ENCODE assay signal across 25 mouse cellular contexts in genomic region chr19:29482637-29483036, GRCm38 (mm10). TPM values are rescaled to one million over a fixed set of nuclear protein-coding genes. Genes with fewer than 3 reads are reported as not detected.
DNase-seq lines count a peak whose midpoint lies in the region; ATAC-seq and TF ChIP-seq lines count a peak whose summit lies in the region.
"Had no signal": no experiment of that assay in that cellular context is flagged by ENCODE, and none has a peak within 500 bp of the region (broad histone marks: within the 10 kb centered on the region; RNA-seq: fewer than 3 reads in every experiment).

No protein-coding gene starts in this region.

- no peaks in the 10 kb centered on the region for H3K79me2 ChIP-seq in MEL (ENCODE audit: control insufficient read depth, insufficient read depth, low read length, poor library complexity)

- H3K9me3 ChIP-seq in forebrain, embryonic 10.5 days, result no peaks in the 10 kb centered on the region
- H3K9me3 ChIP-seq in forebrain, postnatal 0 days (ENCODE audit: low read length), result no peaks in the 10 kb centered on the region
- H3K9me3 ChIP-seq in megakaryocyte, embryonic 14.5 days, result no peaks in the 10 kb centered on the region
- no peaks in the 10 kb centered on the region for H3K9me3 ChIP-seq in MEL (replicated peaks; ENCODE audit: insufficient read depth, low read length)
- H3K9me3 ChIP-seq: embryonic facial prominence, embryonic 12.5 days; G1E; heart, embryonic 15.5 days had no signal

- peaks cover 4% of the 10 kb centered on the region; the same call in 1 of the 2 replicates for H3K4me1 ChIP-seq in forebrain, embryonic 10.5 days
- H3K4me1 ChIP-seq in forebrain, postnatal 0 days (ENCODE audit: insufficient read depth), result no peaks in the 10 kb centered on the region
- peaks cover 84% of the 10 kb centered on the region for H3K4me1 ChIP-seq in megakaryocyte, embryonic 14.5 days
- H3K4me1 ChIP-seq in MEL (ENCODE audit: control insufficient read depth in 1 of 2, insufficient read depth in 2 of 2, low read length in 2 of 2), result peaks cover 33 to 55% of the 10 kb centered on the region in 2 experiments
- H3K4me1 ChIP-seq in brown adipose tissue, adult 24 weeks (ENCODE audit: control insufficient read depth, insufficient read depth, insufficient read length, low read length), result peaks cover 19% of the 10 kb centered on the region
- H3K4me1 ChIP-seq: heart, embryonic 15.5 days had no signal

- 0 out of 2 replicates have a peak overlapping the region, but pooled peaks have one; percentile 48 for H3K27ac ChIP-seq in forebrain, embryonic 10.5 days
- no peak overlapping the region for H3K27ac ChIP-seq in forebrain, postnatal 0 days (ENCODE audit: low read depth, low read length)
- H3K27ac ChIP-seq in MEL (ENCODE audit: control insufficient read depth, low read depth, low read length), result no peak overlapping the region
- peak overlapping the region; percentile 41 for H3K27ac ChIP-seq in brown adipose tissue, adult 24 weeks (replicated peaks; ENCODE audit: low read depth, low read length)
- H3K27ac ChIP-seq: embryonic facial prominence, embryonic 12.5 days; heart, adult 2 months; heart, embryonic 15.5 days; hindbrain, embryonic 14.5 days had no signal

- H3K27me3 ChIP-seq in forebrain, embryonic 10.5 days (ENCODE audit: poor library complexity, severe bottlenecking), result no peaks in the 10 kb centered on the region
- H3K27me3 ChIP-seq in forebrain, postnatal 0 days (ENCODE audit: insufficient read depth, low read length), result no peaks in the 10 kb centered on the region
- no peaks in the 10 kb centered on the region for H3K27me3 ChIP-seq in megakaryocyte, embryonic 14.5 days (replicated peaks)
- no peaks in the 10 kb centered on the region for H3K27me3 ChIP-seq in MEL (ENCODE audit: control insufficient read depth in 1 of 2, insufficient read depth in 2 of 2, low read length in 2 of 2)
- H3K27me3 ChIP-seq: embryonic facial prominence, embryonic 12.5 days; heart, embryonic 15.5 days; Patski had no signal

- no peak for DNase-seq in forebrain, embryonic 10.5 days (ENCODE audit: extremely low spot score, low spot score)
- no peak for DNase-seq in forebrain, postnatal 0 days
- peak; percentile 44 for DNase-seq in MEL (ENCODE audit: low read depth, low spot score)
- DNase-seq: adrenal gland, adult 2 months; adrenal gland, postnatal 25 days; B cell, adult 2 months; cerebellum, adult 11-12 months; cerebellum, adult 9-10 months; cerebellum, postnatal 25 days; gastrocnemius, postnatal 10 days; heart, adult 2 months; heart, postnatal 14 days had no signal

- no peaks in the 10 kb centered on the region for H3K36me3 ChIP-seq in forebrain, embryonic 10.5 days (replicated peaks)
- H3K36me3 ChIP-seq in forebrain, postnatal 0 days (ENCODE audit: insufficient read depth), result no peaks in the 10 kb centered on the region
- H3K36me3 ChIP-seq in megakaryocyte, embryonic 14.5 days (replicated peaks; ENCODE audit: low read length), result no peaks in the 10 kb centered on the region
- peaks cover 0 to 33% of the 10 kb centered on the region in 2 experiments; a peak in 2 of 4 replicates for H3K36me3 ChIP-seq in MEL (ENCODE audit: control insufficient read depth in 1 of 2, insufficient read depth in 2 of 2, low read length in 2 of 2)
- H3K36me3 ChIP-seq: embryonic facial prominence, embryonic 12.5 days; G1E; heart, embryonic 15.5 days had no signal

- no peak overlapping the region for H3K4me3 ChIP-seq in forebrain, embryonic 10.5 days
- H3K4me3 ChIP-seq in forebrain, postnatal 0 days (ENCODE audit: low read depth, low read length), result no peak overlapping the region
- peak overlapping the region; percentile 6 for H3K4me3 ChIP-seq in megakaryocyte, embryonic 14.5 days (replicated peaks)
- H3K4me3 ChIP-seq in MEL (ENCODE audit: control insufficient read depth in 1 of 2, insufficient read depth in 1 of 2, low read depth in 2 of 2, low read length in 2 of 2), result no peak overlapping the region
- no peak overlapping the region for H3K4me3 ChIP-seq in brown adipose tissue, adult 24 weeks (ENCODE audit: insufficient read depth, low read depth, low read length)
- H3K4me3 ChIP-seq: embryonic facial prominence, embryonic 12.5 days; heart, adult 2 months; heart, embryonic 15.5 days had no signal

- TF ChIP-seq POLR2A in MEL (IDR thresholded peaks at IDR 0.05; ENCODE audit: control insufficient read depth in 1 of 2, insufficient read depth in 1 of 2, low read depth in 1 of 2, low read length in 2 of 2, poor library complexity in 1 of 2), result no peak

- no peak for TF ChIP-seq CTCF in forebrain, postnatal 0 days (IDR thresholded peaks at IDR 0.05; ENCODE audit: low read depth)
- no peak for TF ChIP-seq CTCF in MEL (IDR thresholded peaks at IDR 0.05 in 2 of 3, conservative IDR thresholded peaks at IDR 0.05 in 1 of 3; ENCODE audit: control insufficient read depth in 1 of 3, insufficient read depth in 1 of 3, low read depth in 2 of 3, low read length in 3 of 3, poor library complexity in 1 of 3, severe bottlenecking in 1 of 3)

- 78% methylated on average over 3 of the region's 3 CpGs for WGBS in forebrain, embryonic 10.5 days
- 60% methylated on average over 3 of the region's 3 CpGs for WGBS in forebrain, postnatal 0 days

- no peak overlapping the region for H3K4me2 ChIP-seq in forebrain, postnatal 0 days (ENCODE audit: low read depth)
- H3K4me2 ChIP-seq: embryonic facial prominence, embryonic 12.5 days; heart, embryonic 11.5 days; heart, embryonic 15.5 days; hindbrain, embryonic 14.5 days had no signal

- no peak; the same call in 1 of the 2 replicates for TF ChIP-seq RAD21 in MEL (IDR thresholded peaks at IDR 0.05; ENCODE audit: low read depth, low read length)

- no peak for ATAC-seq in forebrain, postnatal 0 days
- no peak for ATAC-seq in megakaryocyte, adult 5-6 weeks (ENCODE audit: poor library complexity, severe bottlenecking)
- no peak for ATAC-seq in erythroblast, adult 5-6 weeks (replicated peaks; ENCODE audit: low FRiP score, poor library complexity, severe bottlenecking)
- ATAC-seq: activated CD4-positive, CD25-positive, alpha-beta regulatory T cell, adult 4 months; CD4-positive, CD25-positive, alpha-beta regulatory T cell, adult 4 months; forebrain, embryonic 14.5 days had no signal

- no peak overlapping the region for H3K9ac ChIP-seq in forebrain, postnatal 0 days
- no peak overlapping the region for H3K9ac ChIP-seq in MEL (ENCODE audit: control insufficient read depth, low read depth, low read length, poor library complexity, severe bottlenecking)
- H3K9ac ChIP-seq: embryonic facial prominence, embryonic 12.5 days; heart, embryonic 15.5 days; hindbrain, embryonic 14.5 days had no signal

- peak; percentile 13 to 35; a peak in 2 of 4 replicates for TF ChIP-seq EP300 in MEL (IDR thresholded peaks at IDR 0.05; ENCODE audit: low read depth in 1 of 2, low read length in 2 of 2)

TF ChIP-seq in MEL, 35 proteins besides CTCF, POLR2A, EP300 and RAD21:
- no peak for TF ChIP-seq USF1 (IDR thresholded peaks at IDR 0.05; ENCODE audit: low read depth, low read length)
- TF ChIP-seq KAT2A (conservative IDR thresholded peaks at IDR 0.05; ENCODE audit: low read depth, low read length), result no peak
- 0 out of 2 replicates have a peak, but pooled peaks have one; percentile 7 for TF ChIP-seq TCF12 (IDR thresholded peaks at IDR 0.05; ENCODE audit: low read depth, low read length)

RNA-seq across cellular contexts. Expression of gene Ric1, which starts 39.4 kb away (rescaled TPM):
- 11.7 and 11.9 TPM in 2 replicates for polyA plus RNA-seq in forebrain, embryonic 10.5 days (2016; fragmentation: Nextera tagmentation; extraction: Ambion mirVana)
- total RNA-seq in forebrain, postnatal 0 days (2014; rRNA removed), result 35.0 and 38.0 TPM in 2 replicates
- 7.9 and 10.4 TPM in 2 replicates for polyA plus RNA-seq in forebrain, postnatal 0 days (2015; fragmentation: Nextera tagmentation; extraction: Ambion mirVana)
- 1.0 and 1.4 TPM in 2 replicates for polyA plus RNA-seq in megakaryocyte, embryonic 14.5 days (2012; ENCODE audit: insufficient read depth, low replicate concordance)
- 12.9 and 13.1 TPM in 2 replicates for total RNA-seq in megakaryocyte, adult 5-6 weeks (2015)
- total RNA-seq in megakaryocyte, adult 5-6 weeks (2017), result 14.3 and 15.3 TPM in 2 replicates
- 41.0 and 43.8 TPM in 2 replicates for total RNA-seq in MEL (2012; rRNA removed)
- polyA plus RNA-seq in MEL (2012; ENCODE audit: insufficient read depth in 1 of 2, insufficient read length in 2 of 2, low read depth in 1 of 2, low replicate concordance in 2 of 2, missing spikeins in 1 of 2), result 10 to 100 TPM; 54.2 to 77.2 TPM
- 21.6 and 23.3 TPM in 2 replicates for polyA plus RNA-seq in brown adipose tissue, adult 24 weeks (2012; ENCODE audit: insufficient read depth, insufficient read length, missing spikeins)
- 1.7 and 6.1 TPM in 2 replicates for total RNA-seq in erythroblast, adult 5-6 weeks (2015; ENCODE audit: low replicate concordance)
- total RNA-seq in erythroblast, adult 5-6 weeks (2017; ENCODE audit: low replicate concordance), result 4.6 and 4.7 TPM in 2 replicates

Comparison
In these comparisons a context has a peak if more than half of its experiments do, and no peak if none do; other contexts are left out.
1. H3K27ac ChIP-seq: peak in forebrain, embryonic 10.5 days (single experiment) and brown adipose tissue, adult 24 weeks (single experiment); none in forebrain, postnatal 0 days (single experiment) and MEL (single experiment).